Comparison of ENCODE assay signal across 24 mouse cellular contexts in genomic region chr11:28669359-28669758, GRCm38 (mm10).
"Had no signal": no experiment of that assay in that cellular context is flagged by ENCODE, and none has a peak within 500 bp of the region (broad histone marks: within the 10 kb centered on the region; RNA-seq: fewer than 3 reads in every experiment).

No protein-coding gene starts in this region.

- ATAC-seq: hindbrain, postnatal 0 days; intestine, embryonic 16.5 days; liver, embryonic 12.5 days had no signal

- DNase-seq: gastrocnemius, postnatal 14 days; gastrocnemius, postnatal 36 days; heart, adult 11 months; heart, adult 2 months; heart, postnatal 36 days; kidney, adult 11 months; kidney, adult 2 months; kidney, adult 9 months; kidney, postnatal 14 days; kidney, postnatal 36 days; layer of hippocampus, adult 9-11 months; layer of hippocampus, postnatal 36 days; left cerebral cortex, postnatal 4 days had no signal

- H3K27me3 ChIP-seq: heart, embryonic 12.5 days; hindbrain, embryonic 13.5 days; hindbrain, embryonic 15.5 days; kidney, embryonic 15.5 days; limb, embryonic 13.5 days; limb, embryonic 15.5 days; liver, embryonic 12.5 days had no signal

- H3K4me2 ChIP-seq: heart, embryonic 12.5 days; hindbrain, embryonic 13.5 days; hindbrain, embryonic 15.5 days; kidney, embryonic 15.5 days; limb, embryonic 13.5 days; limb, embryonic 15.5 days; liver, embryonic 12.5 days had no signal

- H3K4me3 ChIP-seq: heart, adult 2 months; heart, embryonic 12.5 days; hindbrain, embryonic 13.5 days; hindbrain, embryonic 15.5 days; kidney, embryonic 15.5 days; limb, embryonic 13.5 days; limb, embryonic 15.5 days; liver, embryonic 12.5 days had no signal

- H3K9ac ChIP-seq: heart, embryonic 12.5 days; hindbrain, embryonic 13.5 days; hindbrain, embryonic 15.5 days; kidney, embryonic 15.5 days; limb, embryonic 13.5 days; limb, embryonic 15.5 days; liver, embryonic 12.5 days; liver, embryonic 14.5 days had no signal

- H3K36me3 ChIP-seq: heart, embryonic 12.5 days; hindbrain, embryonic 13.5 days; hindbrain, embryonic 15.5 days; kidney, embryonic 15.5 days; limb, embryonic 13.5 days; limb, embryonic 15.5 days; liver, embryonic 12.5 days had no signal

- H3K4me1 ChIP-seq: hindbrain, embryonic 13.5 days; hindbrain, embryonic 15.5 days; kidney, embryonic 15.5 days; limb, embryonic 13.5 days; limb, embryonic 15.5 days; liver, embryonic 12.5 days had no signal

- H3K27ac ChIP-seq: heart, adult 2 months; hindbrain, embryonic 13.5 days; hindbrain, embryonic 15.5 days; hindbrain, postnatal 0 days; kidney, embryonic 15.5 days; kidney, postnatal 0 days; limb, embryonic 13.5 days; limb, embryonic 15.5 days; liver, embryonic 12.5 days; liver, embryonic 14.5 days had no signal

- H3K9me3 ChIP-seq: heart, embryonic 12.5 days; hindbrain, embryonic 13.5 days; hindbrain, embryonic 15.5 days; kidney, embryonic 15.5 days; limb, embryonic 13.5 days; limb, embryonic 15.5 days; liver, embryonic 12.5 days had no signal
